12 mouse cellular contexts compared by ENCODE assay signal in the genomic region with DNA sequence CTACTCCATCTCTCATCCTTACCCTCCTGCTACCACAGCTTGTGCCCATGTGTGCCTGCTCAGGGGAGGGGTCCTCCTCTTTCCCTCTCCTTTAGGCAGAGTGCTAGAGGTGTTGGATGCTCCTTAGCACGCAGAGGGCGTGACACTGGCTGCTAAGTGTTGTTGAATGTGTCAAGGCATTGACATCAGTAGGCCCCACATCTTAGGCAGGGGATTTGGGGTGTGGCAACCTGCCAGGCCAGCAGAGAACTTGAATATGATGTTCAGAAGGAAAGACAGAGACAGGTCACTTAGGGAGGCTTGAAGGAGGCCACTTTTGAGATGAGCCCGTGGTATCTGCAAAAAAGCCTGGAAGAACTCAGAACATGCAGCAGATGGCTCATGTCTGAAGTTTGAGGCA.
"Had no signal": no experiment of that assay in that cellular context is flagged by ENCODE, and none has a peak within 500 bp of the region (broad histone marks: within the 10 kb centered on the region; RNA-seq: fewer than 3 reads in every experiment).

No protein-coding gene starts in this region.

- H3K27ac ChIP-seq: kidney, embryonic 15.5 days; limb, embryonic 10.5 days; liver, embryonic 12.5 days; lung, embryonic 15.5 days; midbrain, embryonic 10.5 days; neural tube, embryonic 12.5 days had no signal

- H3K36me3 ChIP-seq: limb, embryonic 10.5 days; midbrain, embryonic 10.5 days; neural tube, embryonic 12.5 days; stomach, embryonic 15.5 days had no signal

- H3K27me3 ChIP-seq: kidney, embryonic 15.5 days; lung, embryonic 15.5 days; neural tube, embryonic 12.5 days; stomach, embryonic 15.5 days had no signal

- DNase-seq: kidney, postnatal 14 days; midbrain, embryonic 14.5 days; spleen, adult 18-20 months; thymus, postnatal 36 days had no signal

- H3K9ac ChIP-seq: kidney, embryonic 15.5 days; liver, embryonic 12.5 days; lung, embryonic 15.5 days; neural tube, embryonic 12.5 days; stomach, embryonic 15.5 days had no signal

- H3K4me3 ChIP-seq: kidney, embryonic 15.5 days; limb, embryonic 10.5 days; liver, embryonic 12.5 days; lung, embryonic 15.5 days; midbrain, embryonic 10.5 days; myocyte; neural tube, embryonic 12.5 days; stomach, embryonic 15.5 days had no signal

- H3K4me2 ChIP-seq: kidney, embryonic 15.5 days; liver, embryonic 12.5 days; lung, embryonic 15.5 days; neural tube, embryonic 12.5 days; stomach, embryonic 15.5 days had no signal

- H3K9me3 ChIP-seq: kidney, embryonic 15.5 days; limb, embryonic 10.5 days; liver, embryonic 12.5 days; lung, embryonic 15.5 days; midbrain, embryonic 10.5 days; neural tube, embryonic 12.5 days; stomach, embryonic 15.5 days had no signal

- ATAC-seq: liver, embryonic 12.5 days had no signal
